Mouse (Mus musculus): ENCODE data around the gene Ssr1.

Gene Ssr1

GRCm38 (mm10) chr13:37918336-37919261, 75.4 kb downstream of the Ssr1 start:
- no peak for DNase-seq (ENCODE audit: low spot score)
